Mouse (Mus musculus) brain, embryonic 14.5 days (tissue): ENCODE data around the gene Kcnn1. TPM values are rescaled to one million over a fixed set of nuclear protein-coding genes. Genes with fewer than 3 reads are reported as not detected.

Experiments used
- DNase-seq: peaks from one replicate; pipeline ENCODE4 v3.0.0-alpha.2; 2011; ENCODE audit warnings: low read depth
- CTCF ChIP-seq: fragments of 200-500 bp; IDR thresholded peaks from 2 replicates; pipeline ENCODE4 v1.5.1; 2012; ENCODE audit warnings: inconsistent platforms, mild to moderate bottlenecking, moderate library complexity, borderline replicate concordance; ENCODE audit not compliant: insufficient read depth, insufficient read length; ENCODE audit errors: extremely low read depth
- POLR2A ChIP-seq: fragments of 200-500 bp; IDR thresholded peaks from 2 replicates; pipeline ENCODE4 v1.6.1; 2012; ENCODE audit warnings: mild to moderate bottlenecking, inconsistent platforms, borderline replicate concordance; ENCODE audit not compliant: poor library complexity, insufficient read depth, insufficient read length, severe bottlenecking; ENCODE audit errors: extremely low read depth
- polyA plus RNA-seq: library from polyadenylated mRNA; depleted of rRNA; stranded (reverse); fragments of >200 nt; gene quantifications from 2 replicates; pipeline ENCODE4 v1.2.3, GENCODE M21; 2012

Kcnn1 gene
- polyA plus RNA-seq, 1 experiment: 38.4 TPM

DNA sequence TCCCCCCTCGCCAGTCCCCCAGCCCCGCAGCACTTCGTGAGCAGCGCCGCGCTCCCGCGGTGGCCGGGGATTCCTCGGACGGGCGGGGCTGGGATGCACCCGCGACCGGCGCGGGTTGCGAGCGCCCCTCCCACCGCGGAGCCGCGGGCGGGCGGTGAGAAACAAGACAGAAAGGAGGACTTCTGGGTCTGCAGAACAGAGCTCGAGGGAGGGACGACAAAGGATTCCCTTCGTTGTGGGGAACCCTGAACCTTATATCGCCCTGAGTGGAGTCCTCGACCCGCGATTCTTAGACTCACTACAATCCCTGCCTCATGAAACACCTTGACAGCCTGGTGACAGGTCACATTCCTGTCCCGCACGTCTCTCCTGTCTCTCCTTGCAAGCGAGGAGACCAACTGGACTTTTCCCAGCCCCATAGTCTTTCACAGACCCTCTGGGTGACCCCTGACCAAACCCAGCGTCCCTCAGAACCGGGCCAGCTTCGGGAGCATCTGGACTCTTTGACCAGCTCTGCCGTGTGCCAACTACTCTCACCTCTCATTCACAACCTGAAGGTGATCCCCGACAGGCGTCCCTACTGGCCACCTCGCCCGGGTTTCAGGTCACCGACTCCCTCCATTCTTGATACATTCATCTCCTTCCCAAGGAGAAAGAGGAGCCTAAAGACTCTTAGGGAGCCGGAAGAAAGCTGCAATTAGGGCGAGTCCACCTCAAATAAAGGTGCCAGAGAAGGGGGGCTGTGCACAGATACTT, 1.1 kb upstream of the Kcnn1 start:
- DNase-seq: peak; percentile 82
- peak; percentile 25; the same call in 1 of the 2 replicates for TF ChIP-seq POLR2A
- TF ChIP-seq CTCF: no peak

DNA sequence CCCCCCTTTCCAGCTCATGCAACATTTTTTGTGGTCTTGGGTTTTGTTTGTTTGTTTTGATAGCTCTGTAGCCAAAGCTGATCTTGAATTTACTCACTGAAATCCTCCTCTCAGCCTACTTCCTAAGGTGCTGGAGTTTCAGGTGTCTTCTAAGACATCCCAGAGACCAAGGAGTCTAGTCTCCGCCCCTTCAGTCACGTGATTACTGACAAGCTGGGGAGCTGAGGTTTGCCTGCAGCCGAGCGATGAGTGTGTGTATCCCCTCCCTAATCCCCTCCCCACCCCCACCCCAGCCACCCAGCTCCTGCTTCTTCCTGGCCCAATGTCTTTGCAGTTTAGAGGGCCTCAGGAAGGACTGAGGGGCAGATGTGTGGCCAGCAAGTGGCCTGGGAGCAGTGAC, 5.5 kb downstream of the Kcnn1 start:
- DNase-seq: peak; percentile 62
- TF ChIP-seq CTCF: no peak
- TF ChIP-seq POLR2A: no peak

DNA sequence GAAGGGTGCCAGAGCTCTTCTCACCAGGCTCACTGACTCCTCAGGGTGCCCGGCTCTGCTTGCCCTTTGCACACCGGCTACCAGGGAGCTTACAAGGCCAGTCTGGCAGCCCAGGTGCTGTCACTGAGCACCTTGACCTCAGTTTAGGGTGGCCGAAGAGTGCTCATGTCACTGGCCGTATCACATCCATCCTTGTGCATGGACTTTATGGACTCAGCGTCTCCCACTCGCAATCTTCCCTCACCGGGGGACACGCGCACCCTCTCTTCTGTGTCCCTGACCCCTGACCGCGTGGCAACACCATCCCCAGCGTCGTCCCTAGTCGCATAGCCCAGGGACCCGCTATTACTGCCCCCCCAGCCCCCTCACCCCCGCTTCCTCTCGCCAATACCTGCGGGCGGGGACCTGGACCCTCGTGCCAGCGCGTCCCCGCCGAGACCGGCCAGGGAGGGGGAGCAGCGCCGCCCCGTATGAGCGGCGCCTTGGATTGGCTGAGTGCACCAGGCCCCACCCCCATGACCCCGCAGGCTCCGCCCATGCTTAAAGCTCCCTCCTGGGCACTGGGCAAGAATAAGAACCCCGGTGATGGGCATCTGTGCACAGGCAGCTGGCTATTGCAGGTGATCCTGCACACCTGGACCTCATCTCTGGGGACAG, 6.4 kb downstream of the Kcnn1 start:
- DNase-seq: peak; percentile 78
- no peak for TF ChIP-seq POLR2A
- TF ChIP-seq CTCF: no peak

DNA sequence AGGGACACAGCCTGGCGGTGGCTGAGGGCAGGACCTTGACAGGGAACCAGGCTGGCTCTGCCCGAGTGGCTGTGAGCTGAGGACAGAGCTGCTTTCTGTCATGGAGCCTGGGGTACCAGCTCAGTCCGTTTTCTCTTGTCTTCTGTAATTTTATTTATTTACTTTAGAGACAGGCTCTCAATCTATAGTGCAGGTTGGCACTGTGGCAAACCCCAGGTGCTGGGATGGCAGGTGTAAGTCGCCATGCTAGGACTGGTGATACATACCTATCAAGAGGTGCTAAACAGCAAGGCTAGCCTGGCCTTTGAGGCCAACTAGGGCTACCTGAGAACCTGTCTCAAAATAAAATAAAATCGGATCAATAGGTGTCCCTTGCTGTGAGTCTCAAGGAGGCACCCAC, 7.0 kb downstream of the Kcnn1 start:
- no peak for TF ChIP-seq CTCF
- no peak for TF ChIP-seq POLR2A
- DNase-seq: no peak

DNA sequence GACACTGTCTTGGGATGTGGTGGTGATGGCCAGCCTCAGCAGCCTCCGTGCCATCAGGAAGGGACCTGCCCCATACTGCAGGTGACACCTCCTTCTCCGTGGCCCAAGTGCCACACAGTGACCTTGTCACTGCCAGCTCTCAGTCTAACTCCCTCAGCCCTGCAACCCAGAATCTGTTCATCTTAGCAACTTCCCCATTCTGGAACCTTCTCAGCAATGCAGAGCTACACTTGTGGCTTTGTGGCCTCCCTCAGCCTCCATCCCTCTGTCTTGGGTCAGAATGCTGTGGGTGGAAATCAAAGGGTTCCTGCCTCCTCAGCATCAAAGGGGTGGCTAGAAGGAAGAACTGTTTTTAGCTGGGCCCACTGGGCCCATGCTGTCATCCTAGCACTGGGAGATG, 9.2 kb downstream of the Kcnn1 start:
- no peak for TF ChIP-seq CTCF
- no peak for TF ChIP-seq POLR2A
- no peak for DNase-seq

DNA sequence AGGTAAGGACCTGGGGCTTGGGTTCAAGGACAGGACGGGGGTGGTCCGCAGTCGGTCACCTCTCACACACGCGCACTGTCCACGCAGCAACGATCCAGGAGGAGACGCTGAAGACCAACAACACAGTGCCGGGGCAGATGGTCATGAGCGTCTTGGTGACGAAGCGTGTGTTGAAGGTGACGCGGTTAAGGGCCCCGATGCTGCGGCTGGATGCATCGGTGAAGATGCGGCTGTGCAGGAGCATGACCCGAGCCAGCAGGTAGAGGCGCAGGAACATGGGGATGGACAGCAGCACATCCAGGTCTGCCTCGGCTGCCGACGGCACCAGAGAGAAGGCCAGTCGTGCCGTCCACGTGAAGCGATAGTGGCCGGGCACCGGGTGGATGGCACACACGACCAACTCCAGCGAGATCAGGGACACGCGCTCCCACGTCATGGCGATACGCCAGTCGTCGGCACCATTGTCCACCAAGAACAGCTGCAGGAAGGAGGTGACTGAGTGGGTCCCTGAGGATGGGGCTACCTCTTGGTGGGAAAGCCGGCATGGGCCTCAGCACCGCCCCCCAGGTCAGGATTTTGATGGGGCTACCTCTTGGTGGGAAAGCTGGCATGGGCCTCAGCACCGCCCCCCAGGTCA, 10.3 kb downstream of the Kcnn1 start:
- TF ChIP-seq CTCF: no peak
- no peak for TF ChIP-seq POLR2A
- DNase-seq: no peak

DNA sequence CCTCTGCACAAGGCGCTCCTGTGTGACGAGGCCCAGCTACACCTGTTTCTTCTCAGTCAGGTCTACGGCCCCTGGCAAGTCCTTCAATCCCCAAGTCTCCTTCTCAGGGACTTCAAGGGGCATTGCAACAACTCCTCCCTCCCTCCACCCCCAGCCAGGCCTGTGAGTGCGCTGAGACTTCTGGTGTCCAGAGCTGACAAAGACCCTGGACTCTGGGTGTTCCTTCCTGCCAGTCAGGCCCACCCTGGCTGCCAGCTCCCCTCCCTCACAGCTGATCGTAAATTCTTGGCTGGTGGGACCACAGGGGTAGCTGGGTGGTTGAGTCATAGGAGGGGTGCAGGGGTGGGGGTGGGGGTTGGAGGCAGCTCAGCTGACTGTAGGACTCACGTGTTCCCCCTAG, 11.2 kb downstream of the Kcnn1 start:
- no peak for TF ChIP-seq CTCF
- no peak for TF ChIP-seq POLR2A
- no peak for DNase-seq

DNA sequence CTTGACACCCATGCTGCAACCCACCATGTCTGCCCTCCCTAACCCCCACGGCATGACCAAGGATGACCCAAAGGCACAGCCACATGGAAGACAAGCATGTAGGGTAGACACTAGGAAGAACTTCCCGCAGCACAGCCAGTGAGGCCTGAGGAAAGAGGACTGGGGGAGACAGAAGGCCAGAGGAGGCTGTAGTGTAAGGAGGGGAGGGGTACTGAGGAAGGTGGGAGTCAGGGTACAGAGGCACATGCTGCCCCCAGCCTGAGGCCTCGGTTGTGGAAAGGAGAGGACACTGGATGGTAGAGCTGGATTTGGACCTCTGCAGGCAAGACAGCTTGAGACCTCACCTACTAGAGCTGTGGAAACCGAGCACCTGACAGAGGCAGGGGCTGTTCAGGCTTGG, 12.1 kb downstream of the Kcnn1 start:
- TF ChIP-seq POLR2A (no peak), CTCF (no peak)
- no peak for DNase-seq

DNA sequence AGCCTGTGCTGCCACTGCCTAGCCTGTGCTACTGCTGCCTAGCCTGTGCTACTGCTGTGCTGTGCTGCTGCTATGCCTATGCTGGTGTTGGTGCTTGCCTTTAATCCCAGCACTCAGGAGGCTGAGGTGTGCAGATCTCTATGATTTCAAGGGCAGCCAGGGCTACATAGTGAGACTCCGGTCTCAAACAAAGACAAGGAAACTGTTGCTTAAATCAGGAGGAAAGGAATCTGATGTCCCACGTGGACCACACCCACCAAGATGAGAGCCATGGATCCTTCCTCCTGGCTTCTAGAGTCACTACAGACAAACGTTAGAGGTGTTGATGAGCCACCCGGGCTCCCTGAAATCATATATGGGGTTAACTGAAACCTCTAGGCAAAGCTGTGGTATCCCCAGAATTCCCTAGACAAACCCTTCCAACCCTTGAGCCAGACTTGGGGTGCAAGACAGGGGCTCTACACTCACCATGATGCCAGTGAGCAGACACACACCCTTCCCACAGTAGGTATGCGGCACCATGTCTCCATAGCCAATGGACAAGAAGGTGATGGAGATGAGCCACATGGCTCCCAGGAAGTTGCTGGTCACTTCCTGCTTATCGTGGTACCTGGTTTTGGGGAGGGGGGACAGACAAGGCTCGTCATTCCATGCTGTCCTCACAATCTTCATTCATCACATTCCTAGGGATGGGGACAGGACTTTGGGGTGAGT, 12.8 kb downstream of the Kcnn1 start:
- TF ChIP-seq CTCF (no peak), POLR2A (no peak)
- DNase-seq: no peak

DNA sequence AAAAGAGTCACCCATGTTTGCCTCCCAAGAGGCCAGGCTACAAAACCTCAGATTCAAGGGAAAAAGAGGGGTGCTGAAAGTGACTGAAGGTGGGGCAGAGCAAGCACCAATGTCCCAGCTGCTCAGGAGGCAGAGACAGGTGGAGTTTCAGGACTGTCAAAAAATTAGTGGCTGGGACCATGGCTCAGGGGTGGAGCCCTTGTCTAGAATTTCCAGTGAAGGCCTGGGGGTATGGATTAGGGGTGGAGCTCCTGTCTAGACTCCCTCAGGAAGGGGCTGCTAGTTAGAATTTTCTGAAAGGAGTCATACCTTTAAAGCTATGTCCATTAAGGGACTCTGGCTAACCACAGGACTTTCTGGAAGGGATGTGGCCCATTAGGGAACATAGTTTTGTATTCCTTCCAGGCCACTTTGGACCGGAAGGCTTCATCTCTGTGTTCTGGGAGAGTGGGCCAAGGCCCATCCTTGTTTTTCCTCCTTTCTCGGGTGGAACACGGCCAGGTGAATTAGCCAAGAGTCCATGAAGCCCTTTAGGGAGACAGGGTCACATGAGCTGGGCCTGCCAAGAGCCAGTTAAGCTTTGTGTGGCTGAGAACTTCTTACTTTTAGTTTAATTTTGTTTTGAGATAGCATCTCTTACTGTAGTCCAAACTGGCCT, 13.6 kb downstream of the Kcnn1 start:
- no peak for TF ChIP-seq POLR2A
- no peak for TF ChIP-seq CTCF
- no peak for DNase-seq
